Mouse (Mus musculus) lung, embryonic 15.5 days (tissue): Measurements from ENCODE around the gene Morc4. TPM values are rescaled to one million over a fixed set of nuclear protein-coding genes. Genes with fewer than 3 reads are reported as not detected.

Experiments
- ATAC-seq: fragments of 200-750 bp; cut with Nextera tagmentation; 2 replicates; pipeline ENCODE4 v1.8.0; 2017; ENCODE audit warnings: moderate number of reproducible peaks, borderline replicate concordance; ENCODE audit not compliant: low FRiP score, low TSS enrichment; ENCODE audit errors: extremely low read depth
- H3K27ac ChIP-seq: fragments of 300-500 bp; sonication (generic); 2 replicates; pipeline ENCODE4 v1.5.1; 2015; ENCODE audit warnings: moderate library complexity, mild to moderate bottlenecking, inconsistent platforms
- H3K27me3 ChIP-seq: fragments of 300-500 bp; sonication (generic); 2 replicates; pipeline ENCODE4 v1.6.1; 2015; ENCODE audit warnings: inconsistent platforms
- H3K36me3 ChIP-seq: fragments of 300-500 bp; sonication (generic); 2 replicates; pipeline ENCODE4 v1.6.1; 2015; ENCODE audit warnings: inconsistent platforms
- H3K4me1 ChIP-seq: fragments of 300-500 bp; sonication (generic); 2 replicates; pipeline ENCODE4 v1.6.1; 2015; ENCODE audit warnings: inconsistent platforms
- H3K4me2 ChIP-seq: fragments of 300-500 bp; sonication (generic); 2 replicates; pipeline ENCODE4 v1.6.1; 2015; ENCODE audit warnings: inconsistent platforms, mild to moderate bottlenecking, moderate library complexity
- H3K4me3 ChIP-seq: fragments of 300-500 bp; sonication (generic); 2 replicates; pipeline ENCODE4 v1.5.1; 2015; ENCODE audit warnings: mild to moderate bottlenecking, inconsistent platforms
- H3K9ac ChIP-seq: fragments of 300-500 bp; sonication (generic); 2 replicates; pipeline ENCODE4 v1.6.1; 2015; ENCODE audit warnings: inconsistent platforms
- H3K9me3 ChIP-seq: fragments of 300-500 bp; sonication (generic); 2 replicates; pipeline ENCODE4 v1.6.1; 2016; ENCODE audit warnings: inconsistent platforms
- WGBS: fragments of 180-500 bp; shearing (Covaris S2); methylation state at CpG from one replicate; pipeline ENCODE4 v1.1.7; 2015; 5-methylcytosine and 5-hydroxymethylcytosine counted together
- polyA plus RNA-seq: library from polyadenylated mRNA; unstranded; fragments of >200 nt; fragmentation: Nextera tagmentation; extraction: Ambion mirVana; gene quantifications from 2 replicates; pipeline ENCODE4 v1.2.1, GENCODE M21; 2015

Morc4 gene
- polyA plus RNA-seq, 1 experiment from 2014 or later, result 16.1 TPM

DNA sequence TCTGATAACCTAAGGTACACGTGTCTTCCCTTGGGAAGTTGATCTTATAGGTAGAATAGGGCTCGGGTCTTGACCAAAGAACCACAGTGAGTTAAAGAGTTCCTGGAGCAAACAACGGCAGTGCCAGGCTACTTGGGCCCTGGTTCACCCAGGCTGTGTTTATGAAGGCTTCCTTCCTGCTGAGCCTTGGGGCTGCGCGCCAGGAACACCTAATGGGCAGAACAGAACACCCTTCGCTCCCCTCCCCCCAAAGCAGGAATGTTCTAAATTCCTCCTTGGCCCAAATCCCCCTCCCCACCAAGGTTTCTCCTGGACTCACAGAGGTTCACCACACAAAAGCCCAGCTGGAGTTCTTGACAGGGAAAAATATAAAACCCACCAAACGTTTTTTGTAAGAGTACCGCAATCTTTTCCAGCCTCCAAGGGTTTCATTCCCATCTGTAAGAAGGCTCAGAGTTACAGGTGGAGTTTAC lies 71.0 kb downstream of the Morc4 start, which contains the start of gene Cldn2:
TSS of gene Cldn2 (plus strand) at position 423 of the 473 bp plus-strand sequence.
- Histone ChIP-seq H3K9ac (no peak within 1 kb of the TSS), H3K36me3 (no peaks in the 10 kb centered on the region), H3K4me1 (no peaks in the 10 kb centered on the region), H3K4me3 (no peak within 1 kb of the TSS), H3K9me3 (no peaks in the 10 kb centered on the region), H3K4me2 (no peak within 1 kb of the TSS), H3K27me3 (no peaks in the 10 kb centered on the region), H3K27ac (no peak within 1 kb of the TSS)
- no peak for ATAC-seq
- 58% methylated on average over 8 of the region's 8 CpGs for WGBS

DNA sequence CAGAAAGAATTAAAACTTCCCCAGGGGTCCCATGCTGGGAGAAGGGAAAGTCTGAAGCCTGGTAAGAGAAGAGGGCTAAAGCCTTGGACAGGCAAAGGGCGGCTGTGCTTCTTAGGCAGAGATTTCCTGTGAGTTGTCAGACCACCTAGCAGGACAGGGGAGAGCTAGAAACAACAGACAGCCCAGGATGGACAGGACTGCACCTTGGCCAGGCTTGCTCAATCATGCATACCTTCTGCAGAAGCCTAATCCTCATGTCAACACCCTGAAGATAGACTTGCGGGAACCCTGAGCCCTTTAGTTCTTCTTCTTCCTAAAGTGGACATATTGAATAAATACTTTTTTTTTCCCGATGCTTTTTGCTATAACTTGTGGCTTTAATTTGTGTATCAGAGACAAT lies 71.5 kb downstream of the Morc4 start:
- Histone ChIP-seq H3K9ac (no peak overlapping the region), H3K36me3 (no peaks in the 10 kb centered on the region), H3K4me2 (no peak overlapping the region), H3K27ac (no peak overlapping the region), H3K27me3 (no peaks in the 10 kb centered on the region), H3K9me3 (no peaks in the 10 kb centered on the region), H3K4me3 (no peak overlapping the region), H3K4me1 (no peaks in the 10 kb centered on the region)
- ATAC-seq, result no peak
- WGBS, result 71% methylated on average over 3 of the region's 3 CpGs

DNA sequence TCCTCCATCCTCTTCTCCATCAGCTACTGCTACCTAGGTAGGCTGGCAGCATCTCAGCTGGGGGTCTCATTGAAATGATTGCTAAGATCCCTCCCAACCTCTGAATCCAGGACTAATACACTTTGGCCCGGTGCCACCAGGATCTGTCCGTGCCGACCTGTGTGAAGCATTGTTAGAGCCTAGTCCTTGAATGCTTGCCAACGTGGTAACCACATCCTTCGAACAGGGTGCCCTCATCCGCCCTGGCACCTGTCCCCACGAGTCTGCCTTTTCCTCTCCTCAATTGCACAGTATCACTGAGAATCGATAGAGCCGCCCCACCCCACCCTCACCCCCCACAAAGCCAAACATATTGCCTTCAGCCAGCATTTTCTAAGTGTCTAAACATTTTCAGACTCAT lies 73.6 kb downstream of the Morc4 start:
- Histone ChIP-seq H3K4me3 (no peak overlapping the region), H3K4me2 (no peak overlapping the region), H3K9me3 (no peaks in the 10 kb centered on the region), H3K4me1 (no peaks in the 10 kb centered on the region), H3K27ac (no peak overlapping the region), H3K9ac (no peak overlapping the region), H3K36me3 (no peaks in the 10 kb centered on the region), H3K27me3 (no peaks in the 10 kb centered on the region)
- 56% methylated on average over 9 of the region's 9 CpGs for WGBS
- no peak for ATAC-seq

DNA sequence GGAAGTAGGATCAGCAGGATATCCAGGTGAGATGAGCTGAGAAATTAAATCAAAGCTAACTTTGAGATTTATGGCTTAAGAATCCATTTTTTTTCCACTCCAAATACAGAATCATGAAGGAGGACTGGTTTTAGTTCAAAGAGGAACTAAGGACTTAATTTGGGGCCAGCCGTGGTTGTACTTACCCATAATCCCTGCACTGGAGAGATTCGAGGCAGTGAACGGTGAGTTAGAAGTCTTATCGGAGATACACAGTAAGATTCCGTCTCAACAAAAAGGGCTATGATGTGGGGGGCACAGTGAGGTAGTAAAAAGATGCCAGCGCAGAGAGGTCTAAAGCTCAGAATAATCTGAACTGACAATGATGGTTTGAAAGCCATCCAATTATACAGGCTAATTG lies 75.4 kb downstream of the Morc4 start:
- no peak for ATAC-seq
- H3K27me3 ChIP-seq, result no peaks in the 10 kb centered on the region

DNA sequence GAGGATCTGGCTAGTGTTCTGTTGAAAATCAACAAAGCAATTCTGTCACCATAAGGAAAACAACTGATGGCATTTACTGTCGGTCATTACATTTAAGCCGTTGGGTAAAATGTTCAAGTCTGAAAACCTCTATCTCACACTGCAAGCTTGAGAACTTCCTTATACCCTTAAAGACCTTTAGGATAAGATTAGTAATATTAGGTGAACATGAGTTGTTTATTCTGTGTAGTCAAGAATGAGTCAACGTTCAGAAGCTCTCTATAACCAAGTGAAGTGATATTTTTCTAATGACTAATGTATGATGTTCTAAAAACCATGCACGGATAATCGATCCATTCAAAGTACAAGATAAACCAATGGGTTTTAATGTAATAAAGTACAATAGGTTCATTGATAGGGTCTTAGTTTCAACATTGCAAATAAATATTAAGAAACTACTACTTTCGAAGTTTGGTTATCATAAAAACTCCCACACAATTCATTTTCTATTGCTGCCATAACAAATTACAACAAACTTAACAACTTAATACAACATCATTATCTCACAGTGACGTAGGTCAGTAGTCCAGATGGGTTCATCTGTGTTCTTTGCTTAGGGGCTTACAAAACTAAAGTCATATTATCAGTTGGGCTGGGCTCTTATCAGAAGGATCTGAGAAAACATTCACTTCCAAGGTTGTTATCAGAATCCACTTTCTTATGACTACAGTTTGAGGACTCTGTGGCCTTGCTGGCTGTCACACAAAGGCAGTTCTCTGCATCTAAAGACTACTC lies 77.2 kb downstream of the Morc4 start:
- Histone ChIP-seq H3K9ac (no peak overlapping the region), H3K9me3 (no peaks in the 10 kb centered on the region), H3K27me3 (no peaks in the 10 kb centered on the region), H3K4me3 (no peak overlapping the region), H3K4me1 (no peaks in the 10 kb centered on the region), H3K4me2 (no peak overlapping the region), H3K27ac (no peak overlapping the region), H3K36me3 (no peaks in the 10 kb centered on the region)
- no peak for ATAC-seq
- WGBS, result 64% methylated on average over 7 of the region's 7 CpGs

More for the DNA sequence above, 75.4 kb downstream of the Morc4 start:
- H3K9ac ChIP-seq, result no peak overlapping the region
- no peaks in the 10 kb centered on the region for H3K4me1 ChIP-seq
- 91% methylated on average over 6 of the region's 6 CpGs for WGBS
- H3K9me3 ChIP-seq, result no peaks in the 10 kb centered on the region
- H3K4me3 ChIP-seq, result no peak overlapping the region
- H3K27ac ChIP-seq, result no peak overlapping the region
- H3K4me2 ChIP-seq, result no peak overlapping the region
- no peaks in the 10 kb centered on the region for H3K36me3 ChIP-seq

DNA sequence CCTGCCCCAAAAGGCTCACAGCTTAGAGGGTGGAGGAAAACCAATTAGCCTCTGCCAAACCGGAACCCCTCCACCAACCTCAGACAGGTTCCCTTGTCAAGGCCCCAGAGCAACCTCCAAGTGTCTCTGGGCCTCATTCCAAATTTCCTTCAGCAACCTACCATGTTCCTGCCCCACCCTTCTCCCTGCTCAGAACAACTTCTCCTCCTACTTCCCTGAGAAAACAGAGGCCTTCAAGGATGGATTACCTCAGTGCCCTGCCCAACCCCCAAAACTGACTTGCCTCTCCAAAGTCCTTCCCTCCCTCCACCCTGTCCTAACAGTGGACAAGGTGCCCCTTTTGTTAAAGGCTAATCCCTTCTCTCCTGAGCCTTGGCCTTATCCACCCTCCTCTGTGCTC lies 85.7 kb downstream of the Morc4 start:
- Histone ChIP-seq H3K9ac (no peak overlapping the region), H3K9me3 (no peaks in the 10 kb centered on the region), H3K27ac (peak overlapping the region; percentile 24; the same call in 1 of the 2 replicates), H3K36me3 (no peaks in the 10 kb centered on the region), H3K4me2 (no peak overlapping the region), H3K4me3 (no peak overlapping the region), H3K27me3 (no peaks in the 10 kb centered on the region), H3K4me1 (peaks cover 2% of the 10 kb centered on the region; the same call in 1 of the 2 replicates)
- peak; percentile 81 for ATAC-seq
- 11% methylated on average over 1 of the region's 1 CpGs for WGBS

DNA sequence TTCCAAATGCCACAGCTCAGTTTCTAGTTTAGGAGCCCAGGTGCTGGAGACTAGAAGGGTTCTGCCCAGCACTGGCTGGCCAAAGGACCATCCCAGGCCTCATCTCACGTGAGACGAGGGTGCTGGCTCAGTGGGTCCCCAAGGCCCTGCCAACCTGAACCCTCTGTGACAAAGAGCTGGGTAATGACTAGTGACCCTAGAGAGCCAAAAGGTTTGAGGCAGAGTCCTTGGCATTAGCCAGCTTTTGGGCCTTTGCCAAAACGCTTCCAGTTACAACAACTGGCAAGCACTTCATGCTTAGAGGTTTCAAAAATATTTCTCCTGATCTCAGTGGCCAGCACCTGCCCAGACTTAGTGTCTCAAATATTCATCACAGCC lies 88.4 kb downstream of the Morc4 start:
- no peak overlapping the region for H3K27ac ChIP-seq
- no peaks in the 10 kb centered on the region for H3K36me3 ChIP-seq
- H3K9me3 ChIP-seq, result no peaks in the 10 kb centered on the region
- H3K4me1 ChIP-seq, result peaks cover 6% of the 10 kb centered on the region; the same call in 1 of the 2 replicates
- no peak for ATAC-seq
- H3K9ac ChIP-seq, result no peak overlapping the region
- H3K4me3 ChIP-seq, result no peak overlapping the region
- WGBS, result 67% methylated on average over 3 of the region's 3 CpGs
- no peaks in the 10 kb centered on the region for H3K27me3 ChIP-seq
- H3K4me2 ChIP-seq, result no peak overlapping the region

DNA sequence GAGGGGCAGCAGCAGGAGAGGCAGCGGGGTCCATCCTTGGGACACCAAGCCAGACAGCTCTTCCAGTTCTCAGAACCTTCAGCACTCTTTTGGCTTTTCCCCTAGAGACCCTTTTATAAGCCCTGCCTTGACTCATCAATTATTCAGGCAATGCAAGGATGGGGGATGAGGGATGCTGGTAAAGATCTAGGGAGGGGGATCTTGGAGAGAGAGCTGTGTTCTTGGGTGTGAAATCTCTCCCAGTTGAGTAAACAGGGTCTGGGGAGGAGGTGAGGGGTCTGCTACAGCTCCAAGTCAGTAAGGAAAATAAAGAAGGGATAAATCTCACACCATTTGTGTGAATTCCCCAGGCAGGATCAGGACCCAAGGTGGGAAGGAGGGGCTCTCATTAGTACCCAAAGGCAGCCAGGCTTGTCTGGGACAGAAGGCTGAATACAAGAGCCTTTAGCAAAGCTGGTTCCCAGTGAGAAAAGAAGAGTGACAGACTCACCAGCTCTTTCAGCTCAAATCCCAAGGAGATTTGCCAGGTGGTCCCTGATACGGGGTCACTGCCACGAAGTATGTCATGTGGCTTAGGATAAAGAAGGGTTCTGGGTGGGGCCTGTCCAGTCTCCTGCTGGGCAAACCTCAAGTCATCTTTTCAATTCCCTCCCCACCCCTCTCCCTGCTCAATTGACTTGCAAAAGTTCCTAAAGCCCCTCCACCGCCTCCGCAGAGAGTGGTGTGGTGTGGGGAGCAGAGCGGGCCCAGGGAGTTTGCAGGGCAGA lies 89.0 kb downstream of the Morc4 start, which contains the start of gene Ripply1:
TSS of gene Ripply1 (minus strand) at position 76 of the 767 bp plus-strand sequence.
- Histone ChIP-seq H3K4me1 (peaks cover 6% of the 10 kb centered on the region; the same call in 1 of the 2 replicates), H3K4me3 (no peak within 1 kb of the TSS), H3K27me3 (no peaks in the 10 kb centered on the region), H3K36me3 (no peaks in the 10 kb centered on the region), H3K4me2 (no peak within 1 kb of the TSS), H3K9ac (no peak within 1 kb of the TSS), H3K9me3 (no peaks in the 10 kb centered on the region), H3K27ac (no peak within 1 kb of the TSS)
- ATAC-seq, result no peak
- 65% methylated on average over 6 of the region's 6 CpGs for WGBS

DNA sequence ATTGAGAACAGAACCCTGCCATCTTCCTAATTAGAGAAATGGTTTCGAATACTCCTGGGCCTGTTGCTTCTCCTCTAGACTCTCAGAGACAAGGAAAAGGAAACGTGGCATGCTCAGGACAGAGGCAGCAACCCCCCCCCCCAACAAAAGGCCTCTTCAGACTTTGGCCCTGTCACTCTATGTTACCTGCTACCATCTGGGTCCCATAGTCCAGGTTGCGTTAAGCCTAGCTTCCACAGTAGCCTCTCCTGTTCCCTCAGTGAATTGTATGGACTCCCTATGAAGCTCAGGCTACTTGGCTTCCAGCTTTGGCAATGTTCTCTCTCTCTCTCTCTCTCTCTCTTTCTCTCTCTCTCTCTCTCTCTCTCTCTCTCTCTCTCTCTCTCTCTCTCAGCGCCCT lies 89.9 kb downstream of the Morc4 start:
- no peaks in the 10 kb centered on the region for H3K36me3 ChIP-seq
- no peak overlapping the region for H3K27ac ChIP-seq
- no peaks in the 10 kb centered on the region for H3K9me3 ChIP-seq
- no peak overlapping the region for H3K9ac ChIP-seq
- no peak for ATAC-seq
- no peak overlapping the region for H3K4me3 ChIP-seq
- WGBS, result 73% methylated on average over 4 of the region's 4 CpGs
- no peak overlapping the region for H3K4me2 ChIP-seq
- no peaks in the 10 kb centered on the region for H3K27me3 ChIP-seq
- H3K4me1 ChIP-seq, result peaks cover 6% of the 10 kb centered on the region; the same call in 1 of the 2 replicates

DNA sequence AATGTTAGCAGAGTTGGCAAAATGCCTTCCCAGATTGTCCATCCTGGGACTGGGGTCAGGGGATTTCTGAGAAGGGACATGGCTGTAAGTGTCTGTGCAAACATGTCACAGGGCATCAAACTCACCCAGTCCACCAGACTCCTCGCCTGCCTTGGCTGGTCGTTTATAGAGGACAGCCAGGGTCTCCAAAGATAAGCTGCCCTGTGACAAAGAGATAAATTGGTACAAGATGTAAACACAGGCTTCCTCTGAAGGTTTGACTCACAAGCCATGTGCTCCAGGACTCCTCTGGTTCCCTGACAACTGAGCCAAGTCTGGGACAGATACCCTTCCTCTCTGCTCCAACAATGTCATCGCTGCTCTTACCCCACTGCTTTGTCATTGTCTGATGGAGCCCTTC lies 90.5 kb downstream of the Morc4 start:
- no peaks in the 10 kb centered on the region for H3K9me3 ChIP-seq
- peaks cover 6% of the 10 kb centered on the region; the same call in 1 of the 2 replicates for H3K4me1 ChIP-seq
- no peaks in the 10 kb centered on the region for H3K36me3 ChIP-seq
- H3K9ac ChIP-seq, result no peak overlapping the region
- no peak overlapping the region for H3K4me2 ChIP-seq
- H3K27me3 ChIP-seq, result no peaks in the 10 kb centered on the region
- WGBS, result 14% methylated on average over 3 of the region's 3 CpGs
- 0 out of 2 replicates have a peak, but pooled peaks have one; percentile 37 for ATAC-seq
- no peak overlapping the region for H3K27ac ChIP-seq
- no peak overlapping the region for H3K4me3 ChIP-seq

DNA sequence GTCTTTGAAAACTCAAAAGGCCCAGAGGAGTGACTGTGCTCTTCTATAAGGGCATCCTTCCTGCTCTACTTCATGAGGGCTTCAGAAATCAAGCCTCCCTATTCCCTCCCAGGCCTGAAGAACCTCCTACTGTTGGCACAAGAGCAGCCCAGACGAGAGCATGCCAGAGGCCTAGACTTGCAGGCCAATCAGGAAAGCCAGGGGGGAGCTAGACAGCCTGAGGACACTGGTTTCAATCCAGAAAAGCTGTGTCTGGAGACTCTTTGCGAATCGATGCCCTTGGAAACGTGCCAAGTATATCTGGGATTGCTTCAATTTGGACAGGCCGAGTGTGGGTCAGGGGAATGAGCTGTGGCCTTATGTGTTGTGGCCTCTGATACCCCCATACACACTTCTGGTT lies 92.1 kb downstream of the Morc4 start:
- Histone ChIP-seq H3K4me2 (no peak overlapping the region), H3K9me3 (no peaks in the 10 kb centered on the region), H3K27ac (no peak overlapping the region), H3K36me3 (no peaks in the 10 kb centered on the region), H3K27me3 (no peaks in the 10 kb centered on the region), H3K9ac (no peak overlapping the region), H3K4me3 (no peak overlapping the region), H3K4me1 (peaks cover 9% of the 10 kb centered on the region; the same call in 1 of the 2 replicates)
- WGBS, result 54% methylated on average over 5 of the region's 5 CpGs
- ATAC-seq, result no peak

DNA sequence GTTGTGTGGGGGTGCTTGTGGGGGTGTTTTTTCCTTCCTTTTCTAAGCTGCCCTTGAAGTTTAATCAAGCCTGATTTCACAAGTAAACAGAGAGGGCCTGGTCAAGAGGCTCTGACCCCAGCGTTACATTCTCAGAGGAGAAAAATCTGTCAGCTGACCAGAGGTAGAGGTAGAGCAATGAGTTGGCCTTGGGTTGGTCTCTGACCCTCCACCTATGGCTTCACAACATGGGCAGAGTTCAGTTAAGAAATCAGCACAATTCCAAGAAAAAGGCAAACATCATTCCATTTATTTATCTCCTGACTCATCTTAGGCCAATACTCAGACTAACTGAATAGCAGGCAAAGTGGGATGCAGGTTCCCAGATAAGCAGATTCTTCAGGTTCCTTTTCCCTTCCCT lies 92.6 kb downstream of the Morc4 start:
- H3K4me2 ChIP-seq, result no peak overlapping the region
- no peaks in the 10 kb centered on the region for H3K36me3 ChIP-seq
- 50% methylated on average over 1 of the region's 1 CpGs for WGBS
- no peak overlapping the region for H3K9ac ChIP-seq
- H3K27me3 ChIP-seq, result no peaks in the 10 kb centered on the region
- no peak overlapping the region for H3K27ac ChIP-seq
- ATAC-seq, result no peak
- peaks cover 9% of the 10 kb centered on the region; the same call in 1 of the 2 replicates for H3K4me1 ChIP-seq
- H3K9me3 ChIP-seq, result no peaks in the 10 kb centered on the region
- no peak overlapping the region for H3K4me3 ChIP-seq
